In the genomic region with DNA sequence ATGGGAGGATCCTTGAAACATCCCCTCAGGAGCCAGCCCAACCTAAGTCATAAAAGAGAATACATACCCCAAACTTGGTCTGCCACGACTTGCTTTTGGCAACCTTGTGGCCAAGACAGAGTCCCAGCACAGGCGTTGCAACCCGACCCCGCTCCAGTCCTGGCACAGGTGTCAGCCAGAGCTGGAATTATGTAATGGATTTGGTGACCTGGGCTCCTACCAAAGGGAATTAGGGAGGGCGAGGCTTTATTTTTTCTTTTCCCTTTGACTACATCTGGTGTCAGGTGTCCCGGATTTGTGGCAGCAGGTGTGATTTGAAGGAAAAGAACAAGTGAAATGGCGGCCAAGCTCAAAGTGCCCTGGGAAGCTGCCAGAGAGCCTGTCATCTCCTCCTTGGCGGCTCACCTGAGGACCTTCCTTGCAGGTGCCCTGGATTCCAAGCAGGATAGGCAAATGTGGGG, we compare ENCODE assay signal across 9 mouse cellular contexts.
DNase-seq lines count a peak whose midpoint lies in the region; ATAC-seq lines count a peak whose summit lies in the region.
"Had no signal": no experiment of that assay in that cellular context is flagged by ENCODE, and none has a peak within 500 bp of the region (broad histone marks: within the 10 kb centered on the region; RNA-seq: fewer than 3 reads in every experiment).

No protein-coding gene starts in this region.

- peaks cover 22% of the 10 kb centered on the region for H3K4me1 ChIP-seq in forebrain, embryonic 15.5 days

- no peaks in the 10 kb centered on the region for H3K9me3 ChIP-seq in forebrain, embryonic 15.5 days

- peak overlapping the region; percentile 100 for H3K9ac ChIP-seq in forebrain, embryonic 15.5 days (replicated peaks)
- H3K9ac ChIP-seq: lung, embryonic 14.5 days had no signal

- H3K27ac ChIP-seq in forebrain, embryonic 15.5 days (replicated peaks), result peak overlapping the region; percentile 100

- peak; percentile 33 to 43 for DNase-seq in frontal cortex, postnatal 10 days (ENCODE audit: low spot score in 2 of 2)
- DNase-seq in left cerebral cortex, postnatal 4 days, result peak; percentile 75
- DNase-seq in right cerebral cortex, postnatal 25 days, result peak; percentile 34
- DNase-seq in adrenal gland, postnatal 4 days (ENCODE audit: low spot score in 2 of 2), result no peak
- no peak for DNase-seq in spleen, adult 12 weeks (ENCODE audit: low spot score)
- DNase-seq: lung, embryonic 14.5 days had no signal

- no peaks in the 10 kb centered on the region for H3K27me3 ChIP-seq in forebrain, embryonic 15.5 days

- H3K36me3 ChIP-seq in forebrain, embryonic 15.5 days, result no peaks in the 10 kb centered on the region

- H3K4me2 ChIP-seq in forebrain, embryonic 15.5 days (replicated peaks), result peak overlapping the region; percentile 65
- H3K4me2 ChIP-seq: lung, embryonic 14.5 days had no signal

- 7% methylated on average over 8 of the region's 8 CpGs for WGBS in forebrain, embryonic 15.5 days

- peak overlapping the region; percentile 78 for H3K4me3 ChIP-seq in forebrain, embryonic 15.5 days

- no peak for ATAC-seq in frontal cortex, adult (ENCODE audit: low TSS enrichment)
- no peak for ATAC-seq in forebrain, embryonic 15.5 days (replicated peaks)
- no peak for ATAC-seq in activated CD4-positive, CD25-positive, alpha-beta regulatory T cell, adult 4 months

- intact Hi-C loops in left cerebral cortex, postnatal 4 days (cut with DNase I), result loop anchor here (5.0 to 10.0 kb wide), 3 partner anchors 631 to 1041 kb away; no protein-coding TSS in a partner anchor

Comparison
In these comparisons a context has a peak if more than half of its experiments do, and no peak if none do; other contexts are left out.
1. DNase-seq: peak in frontal cortex, postnatal 10 days (2 of 2), left cerebral cortex, postnatal 4 days (single experiment) and right cerebral cortex, postnatal 25 days (single experiment); none in adrenal gland, postnatal 4 days (0 of 2) and spleen, adult 12 weeks (single experiment).